Mouse (Mus musculus) cortical plate, adult 2 months (tissue): ENCODE measurements around the gene Gpn1. TPM values are rescaled to one million over a fixed set of nuclear protein-coding genes. Genes with fewer than 3 reads are reported as not detected.

Experiments used
- H3K27ac ChIP-seq: fragments of 200-500 bp; 2 replicates; pipeline ENCODE4 v1.5.1; 2012; ENCODE audit warnings: low read length, control low read depth, inconsistent platforms; ENCODE audit not compliant: insufficient read depth
- H3K4me1 ChIP-seq: fragments of 200-500 bp; 2 replicates; pipeline ENCODE4 v1.6.1; 2011; ENCODE audit warnings: low read length; ENCODE audit not compliant: control insufficient read depth, insufficient read depth
- H3K4me3 ChIP-seq: fragments of 200-500 bp; 2 replicates; pipeline ENCODE4 v1.5.1; 2011; ENCODE audit warnings: mild to moderate bottlenecking, low read length, control low read depth; ENCODE audit not compliant: insufficient read depth
- CTCF ChIP-seq: fragments of 200-500 bp; IDR thresholded peaks from 2 replicates; pipeline ENCODE4 v1.5.1; 2011; ENCODE audit warnings: mild to moderate bottlenecking, control low read depth, low read length; ENCODE audit not compliant: insufficient read depth; ENCODE audit errors: extremely low read depth
- POLR2A ChIP-seq: fragments of 200-500 bp; IDR thresholded peaks from 2 replicates; pipeline ENCODE4 v1.6.1; 2011; ENCODE audit warnings: mild to moderate bottlenecking, low read length, control low read depth; ENCODE audit not compliant: insufficient read depth; ENCODE audit errors: extremely low read depth
- polyA plus RNA-seq: library from polyadenylated mRNA; depleted of rRNA; stranded (reverse); fragments of >200 nt; gene quantifications from 2 replicates; pipeline ENCODE4 v1.2.3, GENCODE M21; 2012; rRNA removed

Gene Gpn1
- 21.1 and 22.2 TPM in 2 replicates for polyA plus RNA-seq

GRCm38 (mm10) chr5:31494513-31495297 lies at the start of gene Gpn1:
Gpn1 (plus strand) TSS chr5:31494741.
- H3K4me3 ChIP-seq = peak within 1 kb of the TSS; percentile 73
- no peak within 1 kb of the TSS for H3K27ac ChIP-seq
- TF ChIP-seq CTCF (no peak), POLR2A (0 out of 2 replicates have a peak, but pooled peaks have one; percentile 32)

GRCm38 (mm10) chr5:31451336-31451735 lies 43.2 kb upstream of the Gpn1 start:
- no peak overlapping the region for H3K4me3 ChIP-seq
- peaks cover 2% of the 10 kb centered on the region; the same call in 1 of the 2 replicates for H3K4me1 ChIP-seq
- TF ChIP-seq POLR2A = no peak
- no peak overlapping the region for H3K27ac ChIP-seq

More at GRCm38 (mm10) chr5:31494513-31495297, at the start of gene Gpn1:
- H3K4me1 ChIP-seq = peaks cover 2% of the 10 kb centered on the region; the same call in 1 of the 2 replicates

- no peak within 1 kb of the TSS for H3K27ac ChIP-seq
- peaks cover 2% of the 10 kb centered on the region; the same call in 1 of the 2 replicates for H3K4me1 ChIP-seq
- peak within 1 kb of the TSS; percentile 54 for H3K4me3 ChIP-seq
- TF ChIP-seq POLR2A = peak; percentile 74; the same call in 1 of the 2 replicates
- TF ChIP-seq CTCF = no peak
Observed at GRCm38 (mm10) chr5:31451878-31452561, 42.5 kb upstream of the Gpn1 start, which contains the start of gene Zfp512. Zfp512 (plus strand) TSS chr5:31452431.

DNA sequence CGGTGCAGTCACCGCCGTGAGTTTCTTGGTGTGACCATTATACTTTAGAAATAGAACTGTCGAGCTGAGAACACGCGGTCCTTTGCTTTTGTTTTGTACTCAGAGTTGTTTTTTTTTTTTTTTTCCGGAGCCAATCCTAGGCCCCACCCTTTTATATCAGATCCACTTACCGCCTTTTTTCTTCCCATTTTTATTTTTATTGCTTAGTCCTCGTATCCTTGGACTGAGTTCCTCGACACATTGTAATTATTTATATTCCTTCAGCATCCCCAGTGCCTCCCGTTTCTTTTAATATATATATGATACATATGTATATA lies 42.0 kb upstream of the Gpn1 start:
- peak overlapping the region; percentile 34 for H3K4me3 ChIP-seq
- H3K4me1 ChIP-seq = peaks cover 2% of the 10 kb centered on the region; the same call in 1 of the 2 replicates
- no peak overlapping the region for H3K27ac ChIP-seq
- TF ChIP-seq POLR2A = no peak
- no peak for TF ChIP-seq CTCF

DNA sequence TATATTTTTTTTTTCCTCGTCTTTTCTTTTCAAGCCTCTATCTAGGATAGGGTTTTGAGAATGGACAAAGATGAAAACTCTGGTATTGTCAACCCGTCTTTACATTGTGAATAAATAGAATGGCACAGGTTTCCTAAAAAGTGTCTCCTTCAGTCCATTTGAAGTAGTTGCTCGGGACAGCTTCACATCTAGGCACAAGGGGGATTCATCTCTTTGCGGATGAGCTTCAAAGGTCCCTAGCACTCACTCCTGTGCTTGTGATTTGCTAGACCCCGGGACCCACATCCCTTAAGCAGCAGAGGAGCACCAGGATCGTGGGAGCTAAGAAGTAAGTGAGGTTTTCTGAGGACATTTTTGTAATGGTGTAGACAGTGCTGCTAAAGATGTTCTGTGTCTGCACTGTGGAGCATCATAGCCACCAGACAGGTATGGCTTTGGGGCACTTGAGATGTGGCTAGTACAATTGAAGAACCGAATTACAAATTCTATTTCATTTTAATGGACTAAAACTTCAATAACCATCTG lies 41.6 kb upstream of the Gpn1 start:
- no peak for TF ChIP-seq CTCF
- TF ChIP-seq POLR2A = no peak
- Histone ChIP-seq H3K27ac (no peak overlapping the region), H3K4me1 (peaks cover 2% of the 10 kb centered on the region; the same call in 1 of the 2 replicates), H3K4me3 (peak overlapping the region; percentile 54)

DNA sequence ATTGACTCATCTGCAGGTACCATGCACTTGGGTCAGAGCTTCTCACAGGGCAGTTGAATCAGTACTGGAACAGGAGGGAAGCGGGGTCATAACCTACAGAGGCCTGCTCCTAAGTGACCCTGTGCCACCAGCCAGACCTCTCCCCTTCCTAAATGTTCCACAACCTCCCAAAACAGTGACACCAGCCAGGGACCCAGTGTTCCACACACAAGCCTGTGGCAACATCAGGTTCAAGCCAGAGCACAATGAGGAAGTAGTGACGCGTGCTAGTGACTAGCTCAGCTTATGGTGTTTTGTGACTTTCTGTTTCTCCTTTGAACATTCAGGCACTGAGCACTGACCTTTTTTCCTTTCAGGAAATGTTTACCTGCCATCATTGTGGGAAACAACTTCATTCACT lies 26.7 kb upstream of the Gpn1 start:
- no peak for TF ChIP-seq POLR2A
- no peak for TF ChIP-seq CTCF
- Histone ChIP-seq H3K4me3 (no peak overlapping the region), H3K4me1 (no peaks in the 10 kb centered on the region), H3K27ac (no peak overlapping the region)

- no peak overlapping the region for H3K4me3 ChIP-seq
- TF ChIP-seq POLR2A = no peak
- TF ChIP-seq CTCF = no peak
- H3K27ac ChIP-seq = no peak overlapping the region
- H3K4me1 ChIP-seq = no peaks in the 10 kb centered on the region
Observed at GRCm38 (mm10) chr5:31469711-31470110, 24.8 kb upstream of the Gpn1 start.

DNA sequence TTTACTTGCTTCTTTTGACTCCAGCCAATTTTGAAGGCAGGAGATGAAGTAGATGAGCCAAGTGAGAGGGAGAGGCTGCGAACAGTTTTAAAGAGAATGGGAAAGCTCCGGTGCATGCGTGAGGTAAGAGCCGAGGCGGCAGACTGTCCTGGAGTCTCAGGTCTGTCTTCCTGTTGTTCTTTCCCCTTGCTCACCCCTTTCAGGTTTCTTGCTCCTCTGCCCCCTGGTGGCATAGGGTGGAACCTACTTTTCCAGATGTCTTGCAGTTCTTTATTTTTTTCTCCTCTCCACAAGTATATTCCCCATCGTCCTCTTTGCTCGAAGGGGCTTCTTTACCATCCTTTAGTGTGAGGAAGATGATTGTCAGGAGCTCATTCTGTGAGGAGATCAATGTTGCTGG lies 24.2 kb upstream of the Gpn1 start:
- no peak overlapping the region for H3K4me3 ChIP-seq
- no peak overlapping the region for H3K27ac ChIP-seq
- no peaks in the 10 kb centered on the region for H3K4me1 ChIP-seq
- TF ChIP-seq CTCF = peak; percentile 61
- TF ChIP-seq POLR2A = no peak

DNA sequence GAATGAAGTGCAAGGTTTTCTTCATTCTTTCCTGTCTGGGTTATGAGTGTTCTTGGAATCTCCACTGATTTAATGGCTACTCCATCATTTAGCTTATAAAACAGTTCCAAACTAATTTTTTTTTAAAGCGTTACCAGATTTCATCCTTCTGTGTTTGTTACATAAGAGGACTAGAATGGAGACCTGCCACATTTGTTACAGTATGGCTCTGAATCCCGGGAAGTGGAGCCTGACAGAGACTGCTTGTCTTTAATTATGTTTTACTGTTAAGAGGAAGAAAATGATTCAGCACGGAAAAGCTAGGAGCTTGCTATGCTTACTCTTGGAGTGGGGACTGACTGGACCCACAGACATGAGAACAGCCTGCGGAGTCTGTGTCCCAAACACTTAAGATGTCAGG lies 14.0 kb upstream of the Gpn1 start:
- Histone ChIP-seq H3K27ac (no peak overlapping the region), H3K4me3 (no peak overlapping the region), H3K4me1 (no peaks in the 10 kb centered on the region)
- TF ChIP-seq CTCF (no peak), POLR2A (no peak)
